Mouse (Mus musculus): ENCODE measurements around the gene Abca9. TPM values are rescaled to one million over a fixed set of nuclear protein-coding genes. Genes with fewer than 3 reads are reported as not detected.

Abca9 gene
- polyA plus RNA-seq, 1 experiment: 3.1 TPM

DNA sequence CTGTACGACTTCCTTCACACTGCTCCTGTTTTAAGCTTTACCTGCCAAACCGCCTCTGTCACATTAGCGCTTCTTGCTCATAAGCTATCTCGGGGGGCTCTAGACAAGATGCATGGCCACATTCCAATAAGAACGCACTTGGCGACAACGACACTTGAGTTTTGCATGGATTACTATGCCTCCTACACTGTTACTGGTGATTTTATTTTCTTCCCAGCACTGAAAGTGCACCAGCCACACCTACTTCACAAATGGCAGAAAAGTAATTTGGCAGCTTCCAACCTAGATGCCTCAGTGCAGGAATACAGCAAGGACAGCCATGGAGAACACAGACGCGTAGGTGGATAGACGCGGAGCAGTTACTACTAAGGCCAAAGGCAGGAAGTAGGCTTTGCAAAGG, 12.0 kb downstream of the Abca9 start:
- H3K27ac ChIP-seq (ENCODE audit: insufficient read depth, low read length): no peak overlapping the region
- TF ChIP-seq CTCF (IDR thresholded peaks at IDR 0.05; ENCODE audit: extremely low read depth, insufficient read depth, low read length) (no peak), POLR2A (IDR thresholded peaks at IDR 0.05; ENCODE audit: extremely low read depth, insufficient read depth, low read length) (no peak)
- H3K4me3 ChIP-seq (ENCODE audit: insufficient read depth, low read length): no peak overlapping the region
- H3K4me1 ChIP-seq (ENCODE audit: control insufficient read depth, insufficient read depth, low read length): no peaks in the 10 kb centered on the region

GRCm38 (mm10) chr11:110147640-110148039, 20.4 kb downstream of the Abca9 start:
- Histone ChIP-seq H3K27ac (ENCODE audit: insufficient read depth, low read length) (no peak overlapping the region), H3K4me3 (ENCODE audit: insufficient read depth, low read length) (no peak overlapping the region), H3K4me1 (ENCODE audit: control insufficient read depth, insufficient read depth, low read length) (no peaks in the 10 kb centered on the region)
- TF ChIP-seq CTCF (IDR thresholded peaks at IDR 0.05; ENCODE audit: extremely low read depth, insufficient read depth, low read length) (no peak), POLR2A (IDR thresholded peaks at IDR 0.05; ENCODE audit: extremely low read depth, insufficient read depth, low read length) (no peak)

GRCm38 (mm10) chr11:110145421-110145820, 22.6 kb downstream of the Abca9 start:
- Histone ChIP-seq H3K27ac (ENCODE audit: insufficient read depth, low read length) (no peak overlapping the region), H3K4me3 (ENCODE audit: insufficient read depth, low read length) (no peak overlapping the region), H3K4me1 (ENCODE audit: control insufficient read depth, insufficient read depth, low read length) (no peaks in the 10 kb centered on the region)
- TF ChIP-seq CTCF (IDR thresholded peaks at IDR 0.05; ENCODE audit: extremely low read depth, insufficient read depth, low read length) (no peak), POLR2A (IDR thresholded peaks at IDR 0.05; ENCODE audit: extremely low read depth, insufficient read depth, low read length) (no peak)

DNA sequence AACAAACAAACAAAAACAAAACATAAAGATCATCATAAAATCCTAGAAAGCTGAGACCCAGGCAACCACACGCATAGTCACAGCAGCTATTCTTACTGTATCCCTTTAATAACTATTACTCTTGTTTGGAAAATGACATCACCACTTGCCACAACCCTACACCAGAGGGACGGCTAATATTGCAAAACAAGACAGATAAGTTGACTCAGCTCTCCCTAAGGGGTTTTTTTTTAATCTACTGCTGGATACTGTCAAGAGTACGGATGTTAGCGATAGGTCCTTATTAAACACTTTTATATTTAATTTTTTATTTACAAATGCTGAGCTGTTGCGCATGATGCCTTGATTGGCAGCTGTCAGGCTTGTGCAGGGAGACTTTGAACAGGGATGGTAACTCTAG, 37.2 kb downstream of the Abca9 start:
- no peaks in the 10 kb centered on the region for H3K4me1 ChIP-seq (ENCODE audit: control insufficient read depth, insufficient read depth, low read length)
- H3K4me3 ChIP-seq (ENCODE audit: insufficient read depth, low read length): no peak overlapping the region
- H3K27ac ChIP-seq (ENCODE audit: insufficient read depth, low read length): no peak overlapping the region
- TF ChIP-seq POLR2A (IDR thresholded peaks at IDR 0.05; ENCODE audit: extremely low read depth, insufficient read depth, low read length) (no peak), CTCF (IDR thresholded peaks at IDR 0.05; ENCODE audit: extremely low read depth, insufficient read depth, low read length) (no peak)

DNA sequence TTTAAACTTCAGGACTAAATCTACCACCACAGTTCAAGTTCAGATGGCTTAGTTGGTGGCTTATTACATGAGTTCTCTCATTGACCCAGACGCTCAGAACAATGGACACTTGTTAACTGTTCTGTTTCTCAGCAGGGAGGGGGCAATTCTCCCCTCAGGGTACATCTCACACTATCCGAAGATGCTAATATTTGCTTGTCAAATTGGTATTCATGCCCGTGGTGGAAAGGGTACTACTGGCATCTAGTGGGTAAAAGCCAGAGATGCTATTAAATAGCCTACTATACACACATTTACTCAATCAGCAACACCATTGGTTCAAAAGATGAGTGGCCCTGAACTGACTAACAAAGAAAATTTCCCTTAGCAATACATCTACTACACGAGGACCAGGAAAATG, 56.9 kb downstream of the Abca9 start:
- TF ChIP-seq POLR2A (IDR thresholded peaks at IDR 0.05; ENCODE audit: extremely low read depth, insufficient read depth, low read length) (no peak), CTCF (IDR thresholded peaks at IDR 0.05; ENCODE audit: extremely low read depth, insufficient read depth, low read length) (peak; percentile 18; the same call in 1 of the 2 replicates)
- H3K27ac ChIP-seq (ENCODE audit: insufficient read depth, low read length): no peak overlapping the region
- H3K4me1 ChIP-seq (ENCODE audit: control insufficient read depth, insufficient read depth, low read length): no peaks in the 10 kb centered on the region
- no peak overlapping the region for H3K4me3 ChIP-seq (ENCODE audit: insufficient read depth, low read length)

- no peak overlapping the region for H3K27ac ChIP-seq (ENCODE audit: insufficient read depth, low read length)
- H3K4me1 ChIP-seq (ENCODE audit: control insufficient read depth, insufficient read depth, low read length): no peaks in the 10 kb centered on the region
- no peak overlapping the region for H3K4me3 ChIP-seq (ENCODE audit: insufficient read depth, low read length)
- TF ChIP-seq POLR2A (IDR thresholded peaks at IDR 0.05; ENCODE audit: extremely low read depth, insufficient read depth, low read length) (no peak), CTCF (IDR thresholded peaks at IDR 0.05; ENCODE audit: extremely low read depth, insufficient read depth, low read length) (no peak)
Observed at GRCm38 (mm10) chr11:110101437-110101836, 66.6 kb downstream of the Abca9 start.

DNA sequence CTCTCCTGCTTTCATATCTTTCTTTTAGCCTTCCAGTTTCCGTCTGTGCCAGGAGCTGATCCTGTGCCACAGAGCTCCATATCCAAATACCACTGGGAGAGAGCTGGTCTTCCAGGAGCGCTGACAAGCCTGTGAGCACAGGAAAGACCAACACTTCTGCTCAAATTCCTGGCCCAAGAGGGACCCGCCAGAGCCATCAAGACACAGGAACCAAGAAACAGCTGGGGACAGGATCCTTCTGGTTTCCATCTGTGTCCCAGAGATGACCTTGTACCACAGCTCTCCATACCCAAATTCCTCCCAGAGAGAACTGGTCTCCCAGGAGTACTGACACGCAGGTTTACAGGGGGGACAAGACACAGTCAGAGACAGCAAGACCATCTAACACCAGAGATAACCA, 69.1 kb downstream of the Abca9 start:
- Histone ChIP-seq H3K4me3 (ENCODE audit: insufficient read depth, low read length) (no peak overlapping the region), H3K4me1 (ENCODE audit: control insufficient read depth, insufficient read depth, low read length) (no peaks in the 10 kb centered on the region; the same call in 1 of the 2 replicates), H3K27ac (ENCODE audit: insufficient read depth, low read length) (no peak overlapping the region)
- TF ChIP-seq POLR2A (IDR thresholded peaks at IDR 0.05; ENCODE audit: extremely low read depth, insufficient read depth, low read length): no peak
- TF ChIP-seq CTCF (IDR thresholded peaks at IDR 0.05; ENCODE audit: extremely low read depth, insufficient read depth, low read length): no peak

DNA sequence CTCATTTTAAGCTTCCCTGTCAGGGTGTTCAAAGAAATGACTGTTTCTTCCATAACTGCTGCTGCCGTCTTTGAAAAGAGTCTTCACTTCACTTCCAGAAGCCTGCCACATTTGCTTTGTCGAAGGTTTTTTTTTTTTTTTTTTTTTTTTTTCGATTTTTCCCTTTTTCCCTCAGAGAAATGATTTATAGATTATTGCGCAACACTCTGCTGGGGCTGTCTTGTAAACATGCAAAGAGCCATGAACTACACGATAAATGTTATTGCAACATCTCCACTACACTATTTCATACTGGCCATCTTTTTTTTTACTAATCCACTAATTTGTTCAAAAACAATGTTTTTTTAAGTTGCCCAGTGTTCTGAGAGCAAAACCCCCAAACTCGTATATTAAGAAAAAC, 70.5 kb downstream of the Abca9 start:
- TF ChIP-seq CTCF (IDR thresholded peaks at IDR 0.05; ENCODE audit: extremely low read depth, insufficient read depth, low read length) (no peak), POLR2A (IDR thresholded peaks at IDR 0.05; ENCODE audit: extremely low read depth, insufficient read depth, low read length) (no peak)
- Histone ChIP-seq H3K4me1 (ENCODE audit: control insufficient read depth, insufficient read depth, low read length) (no peaks in the 10 kb centered on the region; the same call in 1 of the 2 replicates), H3K4me3 (ENCODE audit: insufficient read depth, low read length) (no peak overlapping the region), H3K27ac (ENCODE audit: insufficient read depth, low read length) (no peak overlapping the region)

- no peak for TF ChIP-seq CTCF (IDR thresholded peaks at IDR 0.05; ENCODE audit: extremely low read depth, insufficient read depth, low read length)
- TF ChIP-seq POLR2A (IDR thresholded peaks at IDR 0.05; ENCODE audit: extremely low read depth, insufficient read depth, low read length): no peak
- H3K4me1 ChIP-seq (ENCODE audit: control insufficient read depth, insufficient read depth, low read length): no peaks in the 10 kb centered on the region; the same call in 1 of the 2 replicates
- no peak within 1 kb of the TSS for H3K4me3 ChIP-seq (ENCODE audit: insufficient read depth, low read length)
- no peak within 1 kb of the TSS for H3K27ac ChIP-seq (ENCODE audit: insufficient read depth, low read length)
Observed at GRCm38 (mm10) chr11:110095858-110096257, 72.1 kb downstream of the Abca9 start, which contains the start of gene Abca8a. TSS of gene Abca8a (minus strand) at chr11:110095978.

GRCm38 (mm10) chr11:110094846-110095380, 73.1 kb downstream of the Abca9 start:
- no peak overlapping the region for H3K4me3 ChIP-seq (ENCODE audit: insufficient read depth, low read length)
- H3K27ac ChIP-seq (ENCODE audit: insufficient read depth, low read length): no peak overlapping the region
- TF ChIP-seq POLR2A (IDR thresholded peaks at IDR 0.05; ENCODE audit: extremely low read depth, insufficient read depth, low read length): no peak
- no peak for TF ChIP-seq CTCF (IDR thresholded peaks at IDR 0.05; ENCODE audit: extremely low read depth, insufficient read depth, low read length)
- no peaks in the 10 kb centered on the region; the same call in 1 of the 2 replicates for H3K4me1 ChIP-seq (ENCODE audit: control insufficient read depth, insufficient read depth, low read length)

Measured in cortical plate, adult 2 months (tissue).